Mouse (Mus musculus) liver, embryonic 12.5 days (tissue): Measurements from ENCODE around the gene Setd1a. TPM values are rescaled to one million over a fixed set of nuclear protein-coding genes. Genes with fewer than 3 reads are reported as not detected.

Experiments used
- ATAC-seq: fragments of 200-750 bp; cut with Nextera tagmentation; 2 replicates; pipeline ENCODE4 v1.8.0; 2017; ENCODE audit warnings: moderate number of reproducible peaks, mild to moderate bottlenecking, moderate library complexity
- H3K27ac ChIP-seq: fragments of 300-500 bp; sonication (generic); 2 replicates; pipeline ENCODE4 v1.5.1; 2016; ENCODE audit warnings: mild to moderate bottlenecking
- H3K27me3 ChIP-seq: fragments of 300-500 bp; sonication (generic); replicated peaks from 2 replicates; pipeline ENCODE4 v1.6.1; 2016; ENCODE audit warnings: mild to moderate bottlenecking, moderate library complexity
- H3K36me3 ChIP-seq: fragments of 300-500 bp; sonication (generic); 2 replicates; pipeline ENCODE4 v1.6.1; 2016; ENCODE audit warnings: mild to moderate bottlenecking, moderate library complexity
- H3K4me1 ChIP-seq: fragments of 300-500 bp; sonication (generic); 2 replicates; pipeline ENCODE4 v1.6.1; 2016
- H3K4me2 ChIP-seq: fragments of 300-500 bp; sonication (generic); 2 replicates; pipeline ENCODE4 v1.6.1; 2016; ENCODE audit warnings: mild to moderate bottlenecking, moderate library complexity
- H3K4me3 ChIP-seq: fragments of 300-500 bp; sonication (generic); 2 replicates; pipeline ENCODE4 v1.5.1; 2016; ENCODE audit warnings: mild to moderate bottlenecking, moderate library complexity
- H3K9ac ChIP-seq: fragments of 300-500 bp; sonication (generic); 2 replicates; pipeline ENCODE4 v1.6.1; 2016; ENCODE audit warnings: mild to moderate bottlenecking, moderate library complexity
- H3K9me3 ChIP-seq: fragments of 300-500 bp; sonication (generic); replicated peaks from 2 replicates; pipeline ENCODE4 v1.6.1; 2016; ENCODE audit warnings: mild to moderate bottlenecking, moderate library complexity
- WGBS: fragments of 180-500 bp; shearing (Covaris S2); methylation state at CpG from one replicate; pipeline ENCODE4 v1.1.7; 2016; ENCODE audit not compliant: insufficient replicate concordance; 5-methylcytosine and 5-hydroxymethylcytosine counted together
- polyA plus RNA-seq: library from polyadenylated mRNA; unstranded; fragments of >200 nt; fragmentation: Nextera tagmentation; extraction: Ambion mirVana; gene quantifications from 2 replicates; pipeline ENCODE4 v1.2.1, GENCODE M21; 2016

Setd1a gene
- polyA plus RNA-seq, 1 experiment from 2014 or later = 13.7 TPM

GRCm38 (mm10) chr7:127808821-127809220, 32.4 kb downstream of the Setd1a start:
- Histone ChIP-seq H3K4me1 (peaks cover 51% of the 10 kb centered on the region), H3K4me3 (no peak overlapping the region), H3K27ac (peak overlapping the region; percentile 30; the same call in 1 of the 2 replicates), H3K9ac (no peak overlapping the region), H3K9me3 (no peaks in the 10 kb centered on the region), H3K4me2 (no peak overlapping the region), H3K36me3 (no peaks in the 10 kb centered on the region), H3K27me3 (no peaks in the 10 kb centered on the region)
- 53% methylated on average over 5 of the region's 5 CpGs for WGBS
- no peak for ATAC-seq

GRCm38 (mm10) chr7:127809846-127810245, 33.4 kb downstream of the Setd1a start:
- no peaks in the 10 kb centered on the region for H3K36me3 ChIP-seq
- no peak overlapping the region for H3K4me3 ChIP-seq
- H3K9ac ChIP-seq = no peak overlapping the region
- H3K27ac ChIP-seq = no peak overlapping the region
- 77% methylated on average over 1 of the region's 1 CpGs for WGBS
- H3K4me1 ChIP-seq = peaks cover 48% of the 10 kb centered on the region
- no peak overlapping the region for H3K4me2 ChIP-seq
- H3K9me3 ChIP-seq = no peaks in the 10 kb centered on the region
- ATAC-seq = no peak
- no peaks in the 10 kb centered on the region for H3K27me3 ChIP-seq

- Histone ChIP-seq H3K4me2 (no peak overlapping the region), H3K4me3 (no peak overlapping the region), H3K36me3 (no peaks in the 10 kb centered on the region), H3K27ac (no peak overlapping the region), H3K27me3 (no peaks in the 10 kb centered on the region), H3K9ac (no peak overlapping the region), H3K9me3 (no peaks in the 10 kb centered on the region), H3K4me1 (peaks cover 48% of the 10 kb centered on the region)
- 82% methylated on average over 10 of the region's 10 CpGs for WGBS
- ATAC-seq = no peak
Measured at GRCm38 (mm10) chr7:127810650-127811049, 34.2 kb downstream of the Setd1a start.

GRCm38 (mm10) chr7:127811240-127811639, 34.8 kb downstream of the Setd1a start:
- no peaks in the 10 kb centered on the region for H3K9me3 ChIP-seq
- H3K36me3 ChIP-seq = no peaks in the 10 kb centered on the region
- H3K4me1 ChIP-seq = peaks cover 48% of the 10 kb centered on the region
- H3K27me3 ChIP-seq = no peaks in the 10 kb centered on the region
- H3K27ac ChIP-seq = no peak overlapping the region
- H3K4me2 ChIP-seq = no peak overlapping the region
- WGBS = 77% methylated on average over 4 of the region's 4 CpGs
- no peak overlapping the region for H3K9ac ChIP-seq
- H3K4me3 ChIP-seq = no peak overlapping the region
- no peak for ATAC-seq

- Histone ChIP-seq H3K27ac (no peak overlapping the region), H3K36me3 (no peaks in the 10 kb centered on the region), H3K27me3 (no peaks in the 10 kb centered on the region), H3K9me3 (no peaks in the 10 kb centered on the region), H3K9ac (no peak overlapping the region), H3K4me3 (no peak overlapping the region), H3K4me2 (no peak overlapping the region), H3K4me1 (peaks cover 38% of the 10 kb centered on the region)
- no peak for ATAC-seq
- 70% methylated on average over 3 of the region's 3 CpGs for WGBS
Measured at GRCm38 (mm10) chr7:127812292-127812691, 35.8 kb downstream of the Setd1a start.

GRCm38 (mm10) chr7:127813821-127814220, 37.4 kb downstream of the Setd1a start:
- no peak overlapping the region for H3K9ac ChIP-seq
- H3K27ac ChIP-seq = peak overlapping the region; percentile 72
- H3K4me2 ChIP-seq = no peak overlapping the region
- H3K9me3 ChIP-seq = no peaks in the 10 kb centered on the region
- no peaks in the 10 kb centered on the region for H3K36me3 ChIP-seq
- H3K4me1 ChIP-seq = peaks cover 26% of the 10 kb centered on the region
- H3K27me3 ChIP-seq = no peaks in the 10 kb centered on the region
- ATAC-seq = peak; percentile 43; the same call in 1 of the 2 replicates
- WGBS = 59% methylated on average over 4 of the region's 4 CpGs
- no peak overlapping the region for H3K4me3 ChIP-seq

GRCm38 (mm10) chr7:127814241-127814921, 37.9 kb downstream of the Setd1a start:
- Histone ChIP-seq H3K27ac (peak overlapping the region; percentile 72), H3K36me3 (no peaks in the 10 kb centered on the region), H3K4me3 (no peak overlapping the region), H3K27me3 (no peaks in the 10 kb centered on the region), H3K4me1 (peaks cover 23% of the 10 kb centered on the region), H3K9ac (no peak overlapping the region), H3K9me3 (no peaks in the 10 kb centered on the region), H3K4me2 (no peak overlapping the region)
- WGBS = 74% methylated on average over 19 of the region's 19 CpGs
- ATAC-seq = no peak

GRCm38 (mm10) chr7:127815116-127815665, 38.7 kb downstream of the Setd1a start:
- Histone ChIP-seq H3K9ac (no peak overlapping the region; the same call in 1 of the 2 replicates), H3K27me3 (no peaks in the 10 kb centered on the region), H3K9me3 (no peaks in the 10 kb centered on the region), H3K4me1 (peaks cover 23% of the 10 kb centered on the region), H3K27ac (peak overlapping the region; percentile 72), H3K36me3 (no peaks in the 10 kb centered on the region), H3K4me2 (no peak overlapping the region), H3K4me3 (no peak overlapping the region)
- 81% methylated on average over 15 of the region's 15 CpGs for WGBS
- no peak for ATAC-seq

- Histone ChIP-seq H3K27me3 (no peaks in the 10 kb centered on the region), H3K4me3 (no peak overlapping the region), H3K36me3 (no peaks in the 10 kb centered on the region), H3K9me3 (no peaks in the 10 kb centered on the region), H3K27ac (peak overlapping the region; percentile 45), H3K4me2 (no peak overlapping the region), H3K4me1 (peaks cover 29% of the 10 kb centered on the region), H3K9ac (no peak overlapping the region; the same call in 1 of the 2 replicates)
- peak; percentile 44; the same call in 1 of the 2 replicates for ATAC-seq
- 50% methylated on average over 15 of the region's 15 CpGs for WGBS
Measured at GRCm38 (mm10) chr7:127815954-127816821, 39.7 kb downstream of the Setd1a start.

GRCm38 (mm10) chr7:127817053-127817452, 40.6 kb downstream of the Setd1a start:
- Histone ChIP-seq H3K36me3 (no peaks in the 10 kb centered on the region), H3K9me3 (no peaks in the 10 kb centered on the region), H3K4me3 (no peak overlapping the region), H3K4me1 (peaks cover 33% of the 10 kb centered on the region), H3K9ac (no peak overlapping the region), H3K27me3 (0 out of 2 replicates have a peak, but pooled peaks cover 3% of the 10 kb centered on the region), H3K27ac (no peak overlapping the region), H3K4me2 (no peak overlapping the region)
- ATAC-seq = no peak
- 67% methylated on average over 7 of the region's 7 CpGs for WGBS

GRCm38 (mm10) chr7:127817776-127818175, 41.3 kb downstream of the Setd1a start:
- Histone ChIP-seq H3K9ac (no peak overlapping the region), H3K36me3 (no peaks in the 10 kb centered on the region), H3K4me2 (no peak overlapping the region), H3K9me3 (no peaks in the 10 kb centered on the region), H3K27me3 (0 out of 2 replicates have a peak, but pooled peaks cover 8% of the 10 kb centered on the region), H3K27ac (no peak overlapping the region), H3K4me1 (peaks cover 36% of the 10 kb centered on the region), H3K4me3 (no peak overlapping the region)
- 84% methylated on average over 5 of the region's 5 CpGs for WGBS
- ATAC-seq = no peak
